Mouse (Mus musculus): Measurements from ENCODE around the gene Olfr1416. TPM values are rescaled to one million over a fixed set of nuclear protein-coding genes. Genes with fewer than 3 reads are reported as not detected.

Gene Olfr1416
- polyA plus RNA-seq, 1 experiment from 2014 or later, result not detected

DNA sequence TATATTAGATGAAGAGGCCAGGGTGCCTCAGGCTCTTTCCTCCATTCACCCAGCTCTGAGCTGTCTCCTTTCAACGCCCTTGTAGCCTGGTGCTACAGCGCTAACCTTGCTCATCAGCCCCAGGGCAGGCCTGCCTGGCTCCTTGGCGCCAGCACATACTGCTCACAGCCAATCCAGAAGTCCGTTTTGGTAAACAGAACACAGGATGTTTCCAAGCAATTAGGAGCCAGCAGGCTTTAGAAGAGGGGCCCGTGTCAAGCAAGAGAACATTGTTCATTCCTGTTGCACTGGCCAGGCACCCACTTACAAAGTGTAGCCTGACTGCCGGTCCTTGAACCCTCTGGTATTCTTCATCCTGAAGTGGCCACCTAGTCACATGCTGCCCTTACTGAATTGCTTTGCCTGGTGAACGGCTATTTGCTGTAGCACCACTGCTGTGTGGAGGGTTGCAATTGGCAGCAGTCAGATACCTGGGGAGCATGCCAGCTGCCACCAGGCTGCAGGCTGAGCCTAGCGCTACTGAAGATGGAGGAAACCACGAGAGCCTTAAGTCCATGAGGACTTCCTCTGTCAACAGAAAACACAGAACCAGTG, 47.1 kb downstream of the Olfr1416 start:
- Histone ChIP-seq H3K27me3 (ENCODE audit: control insufficient read depth, insufficient read depth, low read length) (no peaks in the 10 kb centered on the region), H3K4me3 (replicated peaks; ENCODE audit: low read length) (no peak overlapping the region), H3K4me2 (replicated peaks) (no peak overlapping the region), H3K9ac (no peak overlapping the region), H3K36me3 (replicated peaks; ENCODE audit: control insufficient read depth, insufficient read depth) (peaks cover 39% of the 10 kb centered on the region), H3K27ac (0 out of 2 replicates have a peak overlapping the region, but pooled peaks have one; percentile 41), H3K4me1 (replicated peaks; ENCODE audit: control insufficient read depth, insufficient read depth, low read length) (peaks cover 13% of the 10 kb centered on the region), H3K9me3 (ENCODE audit: control insufficient read depth, low read length) (no peaks in the 10 kb centered on the region)
- DNase-seq (ENCODE audit: low spot score) (peak; percentile 33), ATAC-seq (ENCODE audit: low FRiP score) (peak; percentile 57; the same call in 1 of the 2 replicates)
- 44% methylated on average over 9 of the region's 9 CpGs for WGBS

DNA sequence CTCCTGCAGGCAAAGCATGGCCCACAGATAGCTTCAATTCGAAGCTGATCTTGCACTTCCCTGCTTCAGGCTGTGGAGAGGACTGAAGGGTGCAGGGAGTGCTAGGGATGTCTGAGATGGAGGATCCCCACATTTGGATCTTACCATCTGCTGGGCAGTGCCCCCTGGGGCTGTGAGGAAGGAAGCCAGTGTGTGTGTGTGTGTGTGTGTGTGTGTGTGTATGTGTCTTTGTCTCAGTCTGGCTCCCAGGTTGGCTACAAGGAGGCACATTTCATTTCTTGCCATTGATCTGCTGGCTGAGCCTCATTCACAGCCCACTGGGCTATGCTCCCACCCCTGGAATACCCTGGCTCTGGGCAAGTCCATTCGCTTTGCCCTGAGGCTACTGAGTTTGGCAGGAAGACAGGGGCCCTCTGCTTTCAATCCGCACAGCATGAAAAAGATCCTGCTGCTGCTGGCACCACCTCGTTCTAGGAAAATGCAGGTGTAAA, 48.0 kb downstream of the Olfr1416 start:
- ATAC-seq (ENCODE audit: low FRiP score), result 0 out of 2 replicates have a peak, but pooled peaks have one; percentile 41
- Histone ChIP-seq H3K27me3 (ENCODE audit: control insufficient read depth, insufficient read depth, low read length) (no peaks in the 10 kb centered on the region), H3K36me3 (replicated peaks; ENCODE audit: control insufficient read depth, insufficient read depth) (peaks cover 30% of the 10 kb centered on the region), H3K4me2 (replicated peaks) (no peak overlapping the region), H3K4me3 (replicated peaks; ENCODE audit: low read length) (no peak overlapping the region), H3K9me3 (ENCODE audit: control insufficient read depth, low read length) (no peaks in the 10 kb centered on the region), H3K27ac (0 out of 2 replicates have a peak overlapping the region, but pooled peaks have one; percentile 6), H3K4me1 (replicated peaks; ENCODE audit: control insufficient read depth, insufficient read depth, low read length) (peaks cover 13% of the 10 kb centered on the region), H3K9ac (no peak overlapping the region)
- 41% methylated on average over 4 of the region's 4 CpGs for WGBS
- DNase-seq (ENCODE audit: low spot score), result no peak

DNA sequence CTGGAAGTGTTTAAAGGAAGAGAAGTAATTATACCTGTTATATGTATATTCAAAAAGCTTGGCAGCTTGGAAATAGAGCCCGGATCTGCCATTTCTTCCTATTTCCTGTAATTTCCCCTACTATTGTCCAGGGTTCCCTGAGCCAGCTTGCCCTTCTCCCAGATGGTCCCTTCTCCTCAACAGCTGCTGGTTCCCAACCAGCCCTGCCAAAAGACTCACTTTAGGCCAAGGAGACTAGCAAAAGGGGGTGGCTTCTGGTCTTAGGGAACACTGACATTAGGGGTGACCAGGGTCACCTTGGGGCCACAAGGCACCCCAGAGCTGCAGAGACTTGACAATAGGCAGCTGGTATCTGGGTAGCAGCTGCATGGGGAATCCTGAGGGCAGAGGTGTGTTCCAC, 49.9 kb downstream of the Olfr1416 start:
- Histone ChIP-seq H3K27me3 (ENCODE audit: control insufficient read depth, insufficient read depth, low read length) (no peaks in the 10 kb centered on the region), H3K9ac (no peak overlapping the region), H3K4me3 (replicated peaks; ENCODE audit: low read length) (no peak overlapping the region), H3K9me3 (ENCODE audit: control insufficient read depth, low read length) (no peaks in the 10 kb centered on the region), H3K27ac (no peak overlapping the region), H3K4me2 (replicated peaks) (no peak overlapping the region), H3K4me1 (replicated peaks; ENCODE audit: control insufficient read depth, insufficient read depth, low read length) (peaks cover 13% of the 10 kb centered on the region), H3K36me3 (replicated peaks; ENCODE audit: control insufficient read depth, insufficient read depth) (peaks cover 15% of the 10 kb centered on the region)
- no peak for ATAC-seq (ENCODE audit: low FRiP score)
- WGBS, result 82% methylated on average over 1 of the region's 1 CpGs
- no peak for DNase-seq (ENCODE audit: low spot score)

- no peaks in the 10 kb centered on the region for H3K27me3 ChIP-seq (ENCODE audit: control insufficient read depth, insufficient read depth, low read length)
- no peak for ATAC-seq (ENCODE audit: low FRiP score)
- peaks cover 6% of the 10 kb centered on the region for H3K4me1 ChIP-seq (replicated peaks; ENCODE audit: control insufficient read depth, insufficient read depth, low read length)
- H3K27ac ChIP-seq, result no peak overlapping the region
- no peak overlapping the region for H3K9ac ChIP-seq
- H3K4me3 ChIP-seq (replicated peaks; ENCODE audit: low read length), result no peak overlapping the region
- WGBS, result 70% methylated on average over 9 of the region's 9 CpGs
- H3K4me2 ChIP-seq (replicated peaks), result no peak overlapping the region
- no peaks in the 10 kb centered on the region for H3K36me3 ChIP-seq (replicated peaks; ENCODE audit: control insufficient read depth, insufficient read depth)
- no peak for DNase-seq (ENCODE audit: low spot score)
- H3K9me3 ChIP-seq (ENCODE audit: control insufficient read depth, low read length), result no peaks in the 10 kb centered on the region
These were observed 52.1 kb downstream of the Olfr1416 start for GRCm38 (mm10) chr1:92432791-92433190.

- no peaks in the 10 kb centered on the region for H3K36me3 ChIP-seq (replicated peaks; ENCODE audit: control insufficient read depth, insufficient read depth)
- 29% methylated on average over 4 of the region's 4 CpGs for WGBS
- H3K9ac ChIP-seq, result no peak overlapping the region
- ATAC-seq (ENCODE audit: low FRiP score), result no peak
- no peak overlapping the region for H3K4me3 ChIP-seq (replicated peaks; ENCODE audit: low read length)
- no peaks in the 10 kb centered on the region for H3K27me3 ChIP-seq (ENCODE audit: control insufficient read depth, insufficient read depth, low read length)
- H3K4me1 ChIP-seq (replicated peaks; ENCODE audit: control insufficient read depth, insufficient read depth, low read length), result peaks cover 6% of the 10 kb centered on the region
- no peak overlapping the region for H3K27ac ChIP-seq
- no peaks in the 10 kb centered on the region for H3K9me3 ChIP-seq (ENCODE audit: control insufficient read depth, low read length)
- no peak for DNase-seq (ENCODE audit: low spot score)
- no peak overlapping the region for H3K4me2 ChIP-seq (replicated peaks)
These were observed 52.8 kb downstream of the Olfr1416 start for GRCm38 (mm10) chr1:92432098-92432497.

DNA sequence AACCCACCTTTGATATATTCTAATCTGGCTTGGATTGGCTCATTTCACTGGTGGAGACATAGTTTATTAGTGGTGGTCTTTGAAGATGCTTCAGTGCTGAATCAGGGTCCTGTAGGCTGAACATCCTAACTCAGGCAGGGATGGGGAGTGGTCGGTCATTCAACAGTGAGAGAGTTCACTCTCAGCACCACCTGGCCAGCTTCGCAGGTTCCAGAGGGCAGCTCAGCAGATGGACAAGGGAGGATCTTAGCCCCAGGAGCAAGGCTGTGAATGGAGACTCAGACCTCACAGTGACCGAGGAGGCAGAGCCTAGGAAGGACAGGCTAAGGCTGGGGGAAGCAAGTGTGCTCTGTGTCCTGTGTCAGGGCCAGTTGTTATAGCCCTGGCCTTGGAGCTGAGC, 53.5 kb downstream of the Olfr1416 start:
- no peaks in the 10 kb centered on the region for H3K9me3 ChIP-seq (ENCODE audit: control insufficient read depth, low read length)
- no peaks in the 10 kb centered on the region for H3K27me3 ChIP-seq (ENCODE audit: control insufficient read depth, insufficient read depth, low read length)
- H3K27ac ChIP-seq, result no peak overlapping the region
- 77% methylated on average over 3 of the region's 3 CpGs for WGBS
- H3K4me1 ChIP-seq (replicated peaks; ENCODE audit: control insufficient read depth, insufficient read depth, low read length), result peaks cover under 1% of the 10 kb centered on the region; the same call in 1 of the 2 replicates
- no peak overlapping the region for H3K4me3 ChIP-seq (replicated peaks; ENCODE audit: low read length)
- no peak overlapping the region for H3K9ac ChIP-seq
- no peak for DNase-seq (ENCODE audit: low spot score)
- no peak overlapping the region for H3K4me2 ChIP-seq (replicated peaks)
- no peak for ATAC-seq (ENCODE audit: low FRiP score)
- no peaks in the 10 kb centered on the region for H3K36me3 ChIP-seq (replicated peaks; ENCODE audit: control insufficient read depth, insufficient read depth)

GRCm38 (mm10) chr1:92430991-92431390, 53.9 kb downstream of the Olfr1416 start:
- ATAC-seq (ENCODE audit: low FRiP score), result no peak
- no peak for DNase-seq (ENCODE audit: low spot score)
- 96% methylated on average over 1 of the region's 1 CpGs for WGBS
- no peak overlapping the region for H3K9ac ChIP-seq
- H3K9me3 ChIP-seq (ENCODE audit: control insufficient read depth, low read length), result no peaks in the 10 kb centered on the region
- H3K4me2 ChIP-seq (replicated peaks), result no peak overlapping the region
- no peak overlapping the region for H3K27ac ChIP-seq
- no peak overlapping the region for H3K4me3 ChIP-seq (replicated peaks; ENCODE audit: low read length)
- no peaks in the 10 kb centered on the region; the same call in 1 of the 2 replicates for H3K4me1 ChIP-seq (replicated peaks; ENCODE audit: control insufficient read depth, insufficient read depth, low read length)
- no peaks in the 10 kb centered on the region for H3K27me3 ChIP-seq (ENCODE audit: control insufficient read depth, insufficient read depth, low read length)
- H3K36me3 ChIP-seq (replicated peaks; ENCODE audit: control insufficient read depth, insufficient read depth), result no peaks in the 10 kb centered on the region

Small RNA genes within 50 kb of the gene (microRNA-seq; reads per million reads assigned to microRNA genes)
- gene Mir6900, result 3.7 reads per million, percentile 16 among the genes with 10 or more reads in this experiment

Other genes starting within 250 kb of the Olfr1416 start
- gene Ndufa10, start 11.3 kb downstream of the Olfr1416 start, polyA plus RNA-seq (2014; fragmentation: Nextera tagmentation; extraction: Ambion mirVana), result 291 and 311 TPM in 2 replicates
- not detected in 2 replicates for gene Olfr1415, start 11.0 kb upstream of the Olfr1416 start, polyA plus RNA-seq (2014; fragmentation: Nextera tagmentation; extraction: Ambion mirVana)
- gene Olfr1414, start 33.5 kb upstream of the Olfr1416 start, polyA plus RNA-seq (2014; fragmentation: Nextera tagmentation; extraction: Ambion mirVana), result not detected in 2 replicates
- not detected in 2 replicates for gene Olfr1413, start 86.2 kb upstream of the Olfr1416 start, polyA plus RNA-seq (2014; fragmentation: Nextera tagmentation; extraction: Ambion mirVana)
- not detected in 2 replicates for gene Olfr1412, start 100.7 kb upstream of the Olfr1416 start, polyA plus RNA-seq (2014; fragmentation: Nextera tagmentation; extraction: Ambion mirVana)
- not detected in 2 replicates for gene Olfr1411, start 109.3 kb upstream of the Olfr1416 start, polyA plus RNA-seq (2014; fragmentation: Nextera tagmentation; extraction: Ambion mirVana)
- not detected in 2 replicates for gene Olfr1410, start 120.7 kb upstream of the Olfr1416 start, polyA plus RNA-seq (2014; fragmentation: Nextera tagmentation; extraction: Ambion mirVana)
- gene Olfr12, start 132.7 kb upstream of the Olfr1416 start, polyA plus RNA-seq (2014; fragmentation: Nextera tagmentation; extraction: Ambion mirVana), result not detected in 2 replicates
- gene Cops9, start 156.9 kb upstream of the Olfr1416 start, polyA plus RNA-seq (2014; fragmentation: Nextera tagmentation; extraction: Ambion mirVana), result 553 and 683 TPM in 2 replicates
- gene Otos, start 163.7 kb upstream of the Olfr1416 start, polyA plus RNA-seq (2014; fragmentation: Nextera tagmentation; extraction: Ambion mirVana), result 0.31 TPM in 1 of 2 replicates, not detected in the other

All from hindbrain, embryonic 14.5 days (tissue).